Mouse (Mus musculus) heart, postnatal 10 days (tissue): ENCODE data around the gene Pak2. TPM values are rescaled to one million over a fixed set of nuclear protein-coding genes. Genes with fewer than 3 reads are reported as not detected.
"Not testable (repeated sequence)": the region's sequence is repeated elsewhere in the genome, so short reads cannot be mapped to it uniquely, and the experiment has no call there.

ENCODE experiments used
- DNase-seq, 2 experiments: peaks; one replicate each; pipeline ENCODE4 v3.0.0; 2021
- intact Hi-C: fragments of 180-260 bp; cut with DNase I; formaldehyde crosslinking; loops from one replicate; pipeline ENCODE4 v1.15.1; 2025
- total RNA-seq, 2 experiments: library from RNA; stranded (reverse); gene quantifications; 2 replicates each; pipeline ENCODE4 v1.2.3; 2021

Pak2 gene
- total RNA-seq, 2 experiments from 2014 or later, result 42.4 to 42.5 TPM

DNA sequence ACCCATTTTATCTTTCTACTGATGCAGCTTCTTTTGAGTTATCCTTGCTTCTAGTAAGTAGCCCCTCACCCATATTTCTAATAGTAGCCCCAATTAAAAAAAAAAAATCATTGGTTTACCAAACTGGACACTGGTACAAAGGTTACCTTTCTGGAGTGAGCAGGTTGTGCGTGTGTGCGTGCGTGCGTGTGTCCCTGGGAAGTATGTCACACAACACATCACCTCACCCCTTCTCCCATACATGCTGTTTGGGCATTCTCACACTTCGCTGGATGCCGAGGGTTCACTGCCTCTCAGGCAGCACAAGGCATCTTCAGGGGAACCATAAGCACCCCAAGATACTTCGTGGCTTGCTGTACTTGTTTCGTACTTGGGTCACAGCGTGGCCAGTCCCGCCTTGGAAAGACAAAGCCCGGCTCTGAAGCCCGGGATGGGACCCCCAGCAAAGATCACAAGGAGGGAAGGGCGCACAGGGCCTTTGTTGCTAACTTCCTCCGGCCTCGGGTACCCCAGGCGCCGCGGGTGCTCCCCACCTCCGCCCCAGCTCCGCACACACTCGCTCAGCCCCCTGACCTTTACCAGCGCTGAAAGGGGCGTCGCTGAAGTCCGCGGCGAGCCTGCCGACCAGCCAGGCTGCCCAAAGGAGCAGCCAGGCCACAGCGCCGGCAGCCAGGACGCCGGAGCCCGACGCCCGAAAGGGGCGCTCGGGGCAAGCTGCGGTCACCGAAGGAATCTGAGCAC, 19.9 kb upstream of the Pak2 start:
- intact Hi-C loops, result no loop called here
- DNase-seq, result no peak

GRCm38 (mm10) chr16:32097757-32098156, 18.6 kb upstream of the Pak2 start:
- intact Hi-C loops, DNase-seq: not testable (repeated sequence)

DNA sequence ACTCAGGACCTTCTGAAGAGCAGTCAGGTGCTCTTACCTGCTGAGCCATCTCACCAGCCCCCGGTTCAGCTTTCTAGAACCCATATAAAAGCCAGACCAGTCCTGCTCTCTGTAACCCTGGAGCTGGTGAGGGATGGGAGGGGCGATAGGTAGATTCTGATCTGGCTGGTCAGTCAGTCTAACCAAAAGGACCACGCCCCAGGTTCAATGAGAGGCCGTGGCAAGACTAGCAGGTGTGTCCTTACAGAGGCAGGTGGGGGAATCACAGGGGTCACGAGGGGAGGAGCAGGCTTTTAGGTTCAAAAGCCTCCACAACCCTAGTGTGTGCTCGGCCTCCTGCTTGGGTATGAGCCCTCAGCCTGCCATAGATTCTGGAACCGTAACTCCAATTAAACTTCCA, 12.3 kb upstream of the Pak2 start:
- DNase-seq, result no peak
- intact Hi-C loops, result no loop called here

- intact Hi-C loops, result loop anchor here (5.0 kb wide), 1 partner anchor 56 kb away; no protein-coding TSS in a partner anchor
- peak; percentile 42 to 47 for DNase-seq
Measured at GRCm38 (mm10) chr16:32087629-32088443, 8.7 kb upstream of the Pak2 start.

- intact Hi-C loops, result no loop called here
- DNase-seq, result peak in 1 of 2 experiments; percentile 70
Measured at GRCm38 (mm10) chr16:32078408-32078990, 643 bp downstream of the Pak2 start.

DNA sequence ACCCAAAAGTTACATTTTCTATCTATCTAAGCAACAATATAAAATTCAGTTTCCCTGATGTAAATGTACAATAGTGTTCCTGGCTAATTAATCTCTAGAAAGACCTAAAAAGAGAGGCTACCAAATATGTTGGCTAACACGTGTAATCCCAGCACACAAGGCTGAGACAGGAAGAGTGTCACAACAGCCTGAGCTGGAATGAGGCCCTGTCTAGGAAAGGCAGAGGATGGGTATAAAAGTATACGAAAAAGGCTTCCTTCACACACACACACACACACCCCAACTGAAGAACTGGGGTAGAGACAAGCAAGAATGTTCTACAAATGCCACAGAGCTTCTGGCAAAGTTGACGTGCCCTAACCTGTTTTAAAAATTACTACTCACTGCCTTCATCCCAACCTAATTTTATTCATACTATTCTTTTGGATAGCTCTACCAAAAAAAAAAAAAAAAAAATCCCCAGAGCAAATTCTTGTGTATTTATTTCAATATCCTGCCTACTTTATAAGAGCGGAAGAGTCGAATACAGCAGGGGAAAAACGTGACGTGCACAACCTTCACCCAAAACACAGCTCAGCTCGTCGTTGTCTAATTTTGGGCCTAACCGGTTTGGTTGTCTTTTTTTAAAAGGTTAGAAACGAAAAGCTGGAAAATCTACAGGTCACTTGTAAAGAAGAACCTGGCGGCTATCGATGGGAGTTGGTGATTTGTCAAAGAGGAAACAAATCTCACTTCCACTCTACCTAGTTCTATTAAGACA, 1.3 kb downstream of the Pak2 start:
- peak; percentile 25 to 27 for DNase-seq
- intact Hi-C loops, result no loop called here

- no peak for DNase-seq
- intact Hi-C loops, result no loop called here
Measured at GRCm38 (mm10) chr16:32076406-32076805, 2.7 kb downstream of the Pak2 start.

GRCm38 (mm10) chr16:32075762-32076161, 3.4 kb downstream of the Pak2 start:
- DNase-seq, result no peak
- intact Hi-C loops, result no loop called here

DNA sequence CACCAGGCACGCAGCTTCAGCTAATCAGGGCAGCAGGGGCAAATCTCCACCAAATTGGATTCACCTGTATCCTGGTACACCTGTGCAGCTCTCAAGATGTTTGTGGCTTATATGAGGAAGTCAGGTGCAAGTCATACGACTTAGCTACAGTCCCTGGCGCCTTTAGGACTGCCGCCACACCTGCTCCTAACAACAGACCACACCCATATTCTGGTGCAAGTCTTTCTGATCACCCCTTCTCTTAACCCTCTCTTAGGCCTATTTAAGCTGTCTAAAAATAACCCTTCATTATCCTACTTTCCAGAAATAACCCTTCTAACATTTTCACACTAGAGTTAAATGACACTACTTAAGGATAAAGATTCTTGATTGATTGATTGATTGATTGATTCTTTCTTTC, 9.1 kb downstream of the Pak2 start:
- DNase-seq, intact Hi-C loops: not testable (repeated sequence)

GRCm38 (mm10) chr16:32068389-32069300, 10.5 kb downstream of the Pak2 start:
- intact Hi-C loops, result no loop called here
- no peak for DNase-seq

DNA sequence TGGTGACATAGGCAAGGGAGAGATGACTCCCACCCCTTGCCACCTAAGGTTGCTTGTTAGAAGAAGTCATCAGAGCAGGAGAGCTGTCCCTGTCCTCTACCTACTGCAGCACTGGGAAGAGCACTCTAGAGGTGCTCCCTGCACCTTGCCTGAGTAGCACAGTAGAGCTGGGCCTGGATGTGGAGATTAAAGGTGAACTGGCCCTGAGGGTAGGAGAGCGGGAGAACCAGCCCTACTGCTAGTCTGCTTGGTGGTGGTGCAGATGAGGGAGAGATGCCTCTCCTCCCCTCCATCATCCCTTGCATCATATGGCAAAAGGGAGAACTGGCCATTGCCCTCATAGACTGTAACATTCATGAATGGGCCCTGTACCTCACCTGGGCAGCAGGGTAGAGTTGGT, 12.2 kb downstream of the Pak2 start:
- intact Hi-C loops, result no loop called here
- DNase-seq, result no peak

DNA sequence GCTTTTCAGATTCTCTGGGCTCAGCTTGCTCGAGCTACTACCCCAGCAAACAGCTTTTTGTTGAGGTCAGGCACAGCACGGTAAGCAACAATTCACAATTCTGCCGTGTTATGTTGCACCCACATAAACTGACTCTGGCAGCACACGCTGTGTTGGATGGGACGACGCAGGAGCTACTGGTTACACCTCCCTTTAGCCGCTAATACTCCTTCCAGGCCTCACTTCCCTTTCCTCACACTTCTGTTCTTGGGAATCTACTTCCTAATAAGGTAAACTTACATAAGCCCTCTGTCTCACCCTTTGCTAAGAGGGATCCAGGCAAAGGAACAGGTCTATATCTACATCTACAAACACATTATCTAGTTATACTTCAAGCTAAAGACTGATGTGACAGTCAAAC, 15.2 kb downstream of the Pak2 start:
- intact Hi-C loops, result no loop called here
- no peak for DNase-seq

DNA sequence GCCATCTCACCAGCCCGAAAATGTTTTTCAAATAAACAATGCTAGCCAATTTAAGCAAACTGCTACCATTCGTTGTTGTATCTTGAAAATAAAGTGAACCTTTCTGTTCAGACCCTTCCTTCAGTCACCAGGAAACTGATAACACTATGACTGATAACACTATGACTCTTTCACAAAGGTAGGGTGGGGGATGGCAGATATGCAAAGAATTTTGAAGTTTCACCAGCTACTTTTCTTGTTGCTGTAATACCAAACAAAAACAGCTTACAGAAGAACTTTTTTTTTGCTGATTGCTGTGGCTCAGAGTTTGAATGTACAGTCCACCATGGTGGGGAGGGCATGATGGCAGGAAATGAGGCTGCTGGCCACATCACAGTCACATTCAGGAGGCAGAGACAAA, 16.9 kb downstream of the Pak2 start:
- intact Hi-C loops, result no loop called here
- DNase-seq, result no peak

DNA sequence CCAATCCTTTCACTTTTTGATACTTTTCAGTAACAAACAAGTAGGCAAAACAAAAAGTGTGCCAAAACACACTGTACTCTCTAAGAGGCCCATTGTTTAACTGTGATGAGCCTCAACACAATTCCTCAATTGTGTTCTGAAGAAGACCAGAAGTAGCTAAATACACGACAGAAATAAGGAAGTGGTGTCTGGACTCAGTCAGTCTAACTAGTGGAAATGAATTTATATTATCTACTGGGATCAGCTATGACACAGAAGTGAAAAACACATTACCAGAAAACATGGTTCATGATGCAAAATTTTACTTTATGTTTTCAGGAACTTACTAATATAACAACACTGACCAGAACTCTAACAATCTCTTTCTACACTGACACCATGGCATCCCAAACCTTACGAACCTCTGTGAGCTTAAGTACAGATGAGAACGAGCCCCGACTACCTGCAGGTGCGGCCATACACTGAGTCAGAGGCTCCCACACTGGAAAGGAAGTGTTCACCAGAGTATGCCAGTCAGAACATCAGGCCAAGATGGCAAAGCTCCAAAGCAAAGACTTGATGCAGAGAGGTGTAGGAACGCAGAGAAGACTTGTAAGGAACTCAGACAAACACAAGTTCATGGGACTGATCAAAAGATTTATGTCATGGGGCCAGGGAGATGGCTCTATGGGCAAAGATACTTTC, 19.2 kb downstream of the Pak2 start:
- DNase-seq, result peak in 1 of 2 experiments; percentile 16

DNA sequence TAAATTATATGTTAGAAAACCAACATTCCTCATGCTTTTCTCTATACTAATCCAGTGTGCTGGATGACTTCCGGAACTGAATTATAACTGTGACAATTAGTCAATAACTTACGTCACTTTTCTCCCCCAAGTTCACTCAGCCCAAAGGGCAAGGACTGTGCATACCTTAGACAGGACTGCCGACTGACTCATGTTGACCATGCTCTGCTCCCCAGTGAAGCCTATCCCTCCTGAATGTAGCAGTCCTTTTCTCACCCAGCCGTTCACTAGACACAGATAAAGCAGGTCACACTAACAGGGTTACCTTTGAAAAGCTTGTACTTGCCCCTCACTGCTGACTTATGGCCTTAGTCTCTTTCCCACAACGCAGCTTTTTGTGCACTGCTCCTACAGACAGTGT, 20.3 kb downstream of the Pak2 start:
- no peak for DNase-seq
- intact Hi-C loops, result no loop called here

More for the DNA sequence above, 19.2 kb downstream of the Pak2 start:
- intact Hi-C loops, result no loop called here

DNA sequence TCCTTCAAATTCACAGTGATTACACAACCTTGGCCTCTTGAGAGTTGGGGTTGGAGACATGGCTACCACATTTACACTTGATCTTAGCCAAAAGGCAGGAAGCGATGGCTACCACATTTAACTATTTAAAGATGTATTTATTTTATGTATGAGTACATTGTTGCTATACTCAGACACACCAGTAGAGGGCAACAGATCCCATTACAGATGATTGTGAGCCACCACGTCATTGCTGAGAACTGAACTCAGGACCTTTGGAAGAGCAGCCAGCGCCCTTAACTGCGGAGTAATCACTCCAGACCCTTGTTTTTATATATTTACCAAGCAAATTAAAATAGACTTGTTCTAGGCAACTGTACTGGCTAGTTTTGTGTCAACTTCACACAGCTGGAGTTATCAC, 36.8 kb downstream of the Pak2 start:
- no peak for DNase-seq
- intact Hi-C loops, result no loop called here

DNA sequence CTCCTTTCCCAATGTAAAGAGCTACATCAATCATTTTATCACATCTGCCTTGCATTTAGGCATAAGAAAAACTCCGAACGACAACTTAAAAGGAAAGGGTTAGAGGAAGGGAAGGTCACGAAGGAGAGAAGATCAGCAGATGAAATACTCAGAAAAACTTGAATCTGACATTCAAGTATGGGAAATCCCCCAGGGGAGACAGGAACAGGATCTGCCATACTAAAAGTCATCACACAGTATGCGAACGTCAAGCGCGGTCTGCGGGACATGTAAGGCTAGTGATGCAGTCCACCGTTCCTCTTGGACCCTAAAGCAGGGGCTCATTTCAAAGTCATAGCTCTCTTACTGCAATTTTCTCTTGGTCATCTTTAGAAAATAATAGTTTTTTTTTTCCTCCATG, 59.5 kb downstream of the Pak2 start:
- DNase-seq, result no peak
- intact Hi-C loops, result loop anchor here (5.0 kb wide), 1 partner anchor 577 kb away; no protein-coding TSS in a partner anchor

DNA sequence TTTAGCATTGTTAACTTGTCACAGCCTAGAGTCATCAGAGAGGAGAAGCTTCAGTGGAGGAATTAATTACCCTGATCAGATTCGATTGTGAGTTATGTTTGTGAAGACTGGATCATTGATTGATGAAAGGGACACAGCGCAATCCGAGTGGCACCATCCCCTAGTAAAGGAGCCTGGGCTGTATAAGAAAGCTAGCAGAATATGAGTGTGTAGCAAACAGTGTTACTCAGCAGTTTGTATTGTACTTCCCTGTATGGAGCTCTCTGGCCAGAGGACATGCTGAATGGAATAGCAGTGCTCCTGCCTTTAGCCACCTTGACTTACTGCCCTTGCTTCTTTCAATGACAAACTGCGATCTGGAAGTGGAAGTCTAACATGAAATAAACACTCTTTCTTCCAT, 68.8 kb downstream of the Pak2 start:
- intact Hi-C loops, result no loop called here
- no peak for DNase-seq

DNA sequence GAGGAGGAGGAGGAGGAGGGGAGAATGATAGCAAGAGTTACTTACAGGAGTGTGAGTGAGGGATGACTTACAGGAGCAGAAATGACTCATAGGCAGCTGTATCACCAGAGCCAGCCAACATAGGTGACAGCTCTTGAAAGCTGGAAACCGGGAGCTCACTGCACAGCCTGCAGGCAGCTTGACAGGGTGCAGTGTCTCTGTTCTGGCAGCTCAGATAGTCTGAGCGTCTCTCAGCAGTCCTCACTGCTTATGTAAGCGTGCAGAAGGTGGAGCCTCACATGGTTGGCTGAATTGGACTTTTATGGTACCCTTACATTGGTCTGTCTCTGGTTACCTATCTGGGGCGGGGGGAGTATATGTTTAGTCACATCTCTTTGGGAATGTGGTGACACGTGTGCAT, 69.2 kb downstream of the Pak2 start:
- no peak for DNase-seq
- intact Hi-C loops, result no loop called here
